Mouse (Mus musculus) CH12.LX (cell line): ENCODE measurements at regions not wholly inside any gene's neighbourhood (a gene's known extent, or its start where the extent isn't known, plus 50 kb on each side); places are given as distances from the start of the nearest gene placed in this dataset.

Experiments
- CTCF ChIP-seq, 2 experiments: IDR thresholded peaks in 1 of 2; conservative IDR thresholded peaks in 1 of 2; 2 replicates each; pipeline ENCODE4 v1.5.1; 2011 to 2012; ENCODE audit warnings: low read depth in 2 of 2, low read length in 2 of 2, improper control_type of control experiment in 1 of 2, inconsistent platforms in 1 of 2, mild to moderate bottlenecking in 1 of 2, moderate library complexity in 1 of 2
- ELF1 ChIP-seq: IDR thresholded peaks from 2 replicates; pipeline ENCODE4 v1.6.1; 2014; ENCODE audit warnings: low read depth, mild to moderate bottlenecking, inconsistent platforms, low read length, improper control_type of control experiment
- ETS1 ChIP-seq: conservative IDR thresholded peaks from 2 replicates; pipeline ENCODE4 v1.6.1; 2012; ENCODE audit warnings: low read depth, mild to moderate bottlenecking, inconsistent platforms, low read length, improper control_type of control experiment, moderate library complexity
- HCFC1 ChIP-seq: IDR thresholded peaks from 2 replicates; pipeline ENCODE4 v1.6.1; 2012; ENCODE audit warnings: low read depth, mild to moderate bottlenecking, inconsistent platforms, low read length, improper control_type of control experiment
- IRF4 ChIP-seq: IDR thresholded peaks from 2 replicates; pipeline ENCODE4 v1.6.1; 2014; ENCODE audit warnings: low read depth, mild to moderate bottlenecking, inconsistent platforms, low read length, improper control_type of control experiment
- JUND ChIP-seq: conservative IDR thresholded peaks from 2 replicates; pipeline ENCODE4 v1.6.1; 2011; ENCODE audit warnings: low read depth, low read length, improper control_type of control experiment
- MXI1 ChIP-seq: IDR thresholded peaks from 2 replicates; pipeline ENCODE4 v1.6.1; 2011; ENCODE audit warnings: mild to moderate bottlenecking, low read depth, low read length, improper control_type of control experiment
- POLR2A ChIP-seq: IDR thresholded peaks from 2 replicates; pipeline ENCODE4 v1.6.1; 2011; ENCODE audit warnings: low read depth, mild to moderate bottlenecking, improper control_type of control experiment, low read length
- SIN3A ChIP-seq: IDR thresholded peaks from 2 replicates; pipeline ENCODE4 v1.6.1; 2012; ENCODE audit warnings: low read length, improper control_type of control experiment, inconsistent platforms
- UBTF ChIP-seq: IDR thresholded peaks from 2 replicates; pipeline ENCODE4 v1.6.1; 2012; ENCODE audit warnings: low read depth, mild to moderate bottlenecking, inconsistent platforms, low read length, improper control_type of control experiment, moderate library complexity

DNA sequence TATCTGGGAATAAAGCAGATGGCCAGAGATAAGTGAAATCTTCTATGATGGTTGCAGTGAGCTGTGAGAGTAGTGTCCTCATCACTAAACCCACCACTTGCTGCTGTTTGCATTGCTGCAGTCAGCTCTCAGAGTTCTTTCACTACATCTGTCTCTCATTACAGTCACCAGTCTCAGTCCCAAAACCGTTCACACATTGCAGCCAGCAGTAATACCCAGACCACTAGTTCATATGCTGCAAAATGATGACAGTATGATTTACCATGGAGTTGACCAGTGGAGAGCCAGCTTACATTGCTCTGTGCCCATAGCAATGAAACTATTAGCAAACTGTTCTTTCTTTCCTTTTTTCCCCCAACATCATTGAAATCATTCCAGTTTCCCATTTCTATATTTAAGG lies 718.6 kb downstream of the Tlr4 start:
- no peak for TF ChIP-seq HCFC1
- no peak for TF ChIP-seq ETS1
- TF ChIP-seq ELF1, result no peak
- TF ChIP-seq UBTF, result no peak
- no peak for TF ChIP-seq POLR2A
- TF ChIP-seq MXI1, result no peak
- TF ChIP-seq JUND, result no peak
- no peak for TF ChIP-seq IRF4
- TF ChIP-seq CTCF (conservative IDR thresholded peaks at IDR 0.05 in 1 of 2, IDR thresholded peaks at IDR 0.05 in 1 of 2; ENCODE audit: low read depth in 2 of 2, low read length in 2 of 2), result no peak
- TF ChIP-seq SIN3A, result no peak
